Mouse (Mus musculus) testis, postnatal 14 days (tissue): ENCODE results near the gene St8sia4.
"Not testable (repeated sequence)": the region's sequence is repeated elsewhere in the genome, so short reads cannot be mapped to it uniquely, and the experiment has no call there.

Experiments
- DNase-seq: peaks from one replicate; pipeline ENCODE4 v3.0.0; 2021; ENCODE audit warnings: low spot score

The St8sia4 gene

DNA sequence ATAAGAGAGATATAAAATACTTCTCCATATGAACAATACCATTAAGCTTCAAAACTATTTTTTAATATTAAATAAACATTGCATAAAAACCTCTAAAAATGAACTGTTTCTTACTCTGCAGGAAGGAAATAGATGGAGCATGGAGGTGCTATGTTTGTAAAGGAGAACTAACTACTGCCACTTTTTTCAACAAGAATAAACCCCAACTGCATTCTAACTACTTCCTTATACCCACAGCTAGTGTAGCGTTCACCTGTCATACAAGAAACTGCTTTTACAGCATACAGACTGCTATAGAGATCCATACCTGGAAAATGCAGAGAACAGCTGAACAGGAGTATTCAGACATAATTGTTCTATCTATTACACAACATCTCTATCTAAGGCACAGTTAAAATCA, 70.5 kb downstream of the St8sia4 start:
- DNase-seq, result no peak

DNA sequence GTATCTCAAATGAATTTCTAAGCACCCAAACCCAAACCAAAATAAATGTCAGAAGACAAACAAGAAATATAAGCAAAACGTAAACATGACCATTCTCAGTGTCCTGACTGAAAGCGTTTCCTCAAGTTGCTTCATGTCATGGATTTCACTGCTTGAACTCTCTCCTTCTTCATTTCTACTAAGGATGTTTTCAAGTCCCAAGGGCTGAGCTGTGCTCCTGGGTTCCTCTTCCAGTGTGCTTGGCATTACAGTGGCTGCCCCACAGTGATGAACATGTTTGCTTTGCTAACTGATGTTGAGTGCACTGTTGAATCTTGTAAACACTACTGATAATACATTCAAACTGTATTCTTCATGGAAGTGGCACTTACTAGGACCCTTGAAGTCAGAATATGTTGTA, 76.3 kb downstream of the St8sia4 start:
- DNase-seq, result no peak

DNA sequence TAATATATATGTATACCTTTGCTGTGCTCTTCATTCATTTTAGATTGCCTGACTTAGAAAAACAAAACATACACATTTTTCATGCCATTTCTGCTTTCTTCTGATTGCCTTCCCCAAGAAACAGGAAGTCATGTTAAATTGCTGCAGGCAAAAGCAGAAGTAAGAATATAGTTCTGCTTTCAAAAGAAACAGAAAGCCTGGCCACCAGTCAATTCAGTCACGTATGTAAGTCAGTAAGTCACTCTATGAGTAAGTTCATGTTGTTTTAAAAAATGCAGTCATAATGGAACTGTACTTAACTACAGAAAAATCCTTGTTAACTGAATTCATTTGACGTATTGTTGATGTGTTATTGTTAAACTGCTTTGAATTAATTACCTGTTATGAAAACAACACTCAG, 77.3 kb downstream of the St8sia4 start:
- no peak for DNase-seq

DNA sequence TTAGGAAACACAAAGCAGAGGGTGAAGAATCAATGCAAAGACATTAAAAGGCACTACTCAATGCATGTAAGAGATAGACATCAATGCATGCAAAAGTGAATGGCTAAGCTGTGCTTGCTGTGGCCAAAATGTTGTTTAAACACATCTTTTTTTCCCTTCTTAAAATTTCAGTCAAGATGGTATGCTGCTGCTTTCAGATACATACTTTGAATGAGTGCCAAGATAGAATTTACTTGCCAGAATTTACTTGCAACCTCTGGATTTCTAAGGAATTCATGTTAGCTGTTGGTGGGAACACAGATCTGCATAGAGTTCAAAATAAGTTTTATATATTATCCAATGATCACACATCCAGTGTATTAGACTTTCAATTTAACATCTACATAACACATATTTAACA, 77.9 kb downstream of the St8sia4 start:
- no peak for DNase-seq

DNA sequence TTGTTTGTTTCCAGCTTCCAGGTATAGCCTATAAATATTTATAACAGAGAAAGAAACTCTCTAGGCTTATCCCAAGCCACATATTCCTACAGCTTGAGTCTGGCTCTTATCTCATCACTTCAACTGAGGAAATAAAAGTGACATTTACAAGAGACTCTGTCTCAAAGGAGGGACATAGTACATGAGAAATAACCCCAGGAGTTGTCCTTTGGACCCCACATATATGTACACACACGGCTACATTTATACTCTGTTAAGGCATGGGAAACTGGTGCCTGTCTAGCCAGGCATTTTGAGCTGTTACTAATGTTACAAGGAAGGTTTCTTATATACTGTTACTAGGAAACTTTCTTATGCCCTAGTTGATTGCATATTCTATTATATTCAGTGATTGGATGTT, 84.1 kb downstream of the St8sia4 start:
- DNase-seq, result no peak

DNA sequence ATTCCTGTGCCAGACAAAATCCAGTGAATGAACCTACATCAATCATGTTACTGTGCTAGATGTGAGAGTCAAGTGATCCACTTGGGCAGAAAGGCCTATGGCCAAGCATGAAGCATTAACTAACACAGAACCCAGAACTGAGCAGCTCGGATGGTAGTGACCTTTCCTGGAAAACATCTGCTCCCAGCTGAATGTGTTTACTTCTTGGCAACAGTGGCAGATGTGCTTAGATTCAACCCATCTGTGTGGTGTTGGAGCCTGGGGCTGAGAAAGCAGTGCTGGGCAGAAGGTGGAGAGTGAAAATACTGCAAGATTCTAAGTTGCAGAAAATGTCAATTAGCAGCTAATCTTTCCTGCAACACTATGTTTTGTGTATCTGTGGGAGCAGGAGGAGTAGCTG, 85.1 kb downstream of the St8sia4 start:
- no peak for DNase-seq

DNA sequence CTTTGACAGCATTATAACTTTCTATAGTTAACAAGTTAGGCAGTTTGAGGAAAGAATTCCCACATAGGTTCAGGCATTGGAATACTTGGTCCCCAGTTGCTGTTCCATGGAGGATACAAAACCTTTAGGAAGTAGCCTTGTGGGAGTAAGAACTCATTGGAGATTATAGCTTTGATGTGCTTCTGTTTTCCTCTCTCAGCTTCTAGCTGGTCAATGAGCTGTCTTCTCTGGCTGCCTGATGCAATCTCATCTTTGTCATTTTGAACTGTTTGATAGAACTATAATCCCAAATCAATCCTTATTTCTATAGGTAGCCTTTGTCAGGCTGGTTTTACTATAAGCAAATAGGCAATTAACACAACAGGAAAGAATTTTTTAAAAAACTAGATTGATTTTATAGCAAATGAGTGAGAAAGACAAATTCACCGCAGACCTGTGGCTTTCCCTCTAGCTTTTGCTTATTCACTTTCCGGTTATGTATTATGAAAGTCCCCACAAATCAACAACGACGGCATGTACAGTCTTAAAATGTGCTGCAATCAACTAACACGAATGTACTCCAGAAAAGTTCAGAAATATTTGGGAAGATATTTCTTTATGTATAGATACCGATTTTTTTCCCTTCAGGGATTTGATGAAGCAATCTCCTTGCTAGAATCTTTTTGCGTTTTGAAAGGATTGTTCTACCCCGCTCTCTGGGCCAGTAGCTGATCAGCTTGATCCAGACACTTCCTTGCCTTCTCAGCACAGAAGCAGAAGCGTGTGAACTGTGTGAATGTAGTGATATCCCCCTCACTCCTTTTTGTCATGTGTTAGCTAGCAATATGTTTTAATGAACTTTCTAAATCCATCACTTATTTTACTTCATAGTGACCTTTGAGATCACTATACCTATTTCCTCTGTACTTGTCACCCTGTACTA, 94.5 kb downstream of the St8sia4 start:
- DNase-seq, result no peak

DNA sequence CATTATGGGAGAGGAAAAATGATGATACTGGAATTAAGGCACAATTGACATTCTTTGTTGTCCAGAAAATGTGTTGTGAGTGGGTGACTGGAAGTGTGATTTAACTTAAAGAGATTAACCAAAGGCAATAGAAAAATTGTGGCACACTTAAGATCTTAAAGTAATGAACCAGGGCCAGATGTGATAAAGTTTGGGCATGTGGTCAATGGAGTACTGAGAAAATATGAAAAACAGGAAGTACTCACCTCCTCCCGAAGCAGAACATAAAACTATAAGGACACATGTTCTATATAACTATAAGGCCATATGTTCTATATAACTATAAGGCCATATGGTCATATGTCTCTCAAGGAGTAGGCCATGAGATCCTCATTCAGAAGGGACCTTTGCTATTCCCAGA, 96.3 kb downstream of the St8sia4 start:
- no peak for DNase-seq

DNA sequence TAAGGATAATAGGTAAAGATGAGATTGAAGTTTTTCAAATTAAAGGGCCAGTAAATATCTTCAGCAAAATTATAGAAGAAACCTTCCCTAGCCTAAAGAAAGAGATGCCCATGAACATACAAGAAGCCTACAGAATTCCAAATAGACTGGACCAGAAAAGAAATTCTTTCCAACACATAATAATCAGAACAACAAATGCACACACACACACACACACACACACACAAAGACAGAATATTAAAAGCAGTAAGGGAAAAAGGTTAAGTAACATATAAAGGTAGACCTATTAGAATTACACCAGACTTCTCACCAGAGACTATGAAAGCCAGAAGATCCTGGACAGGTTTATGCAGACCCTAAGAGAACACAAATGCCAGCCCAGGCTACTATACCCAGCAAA, 112.8 kb downstream of the St8sia4 start:
- DNase-seq, result not testable (repeated sequence)

DNA sequence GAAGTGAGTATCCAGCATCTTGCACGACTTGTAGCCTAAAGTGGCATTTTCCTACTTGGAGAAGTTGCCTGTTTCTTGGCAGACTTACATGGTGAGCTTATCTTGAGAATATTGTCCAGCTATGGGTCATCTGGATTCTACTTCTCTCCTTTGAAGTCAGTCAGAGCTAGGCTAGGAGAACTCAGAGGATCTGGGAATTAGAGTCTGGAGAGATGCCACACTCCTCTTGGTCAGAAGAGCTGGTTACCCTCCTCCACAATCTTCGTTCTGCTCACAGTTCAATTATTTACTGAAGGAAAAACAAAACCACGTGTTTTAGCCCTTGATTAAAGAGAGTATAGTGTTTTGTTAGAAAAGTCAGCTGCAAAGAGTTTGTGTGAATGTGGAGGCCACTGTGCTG, 125.9 kb downstream of the St8sia4 start:
- no peak for DNase-seq
